Mouse (Mus musculus): Measurements from ENCODE around the gene Gp9.

GRCm38 (mm10) chr6:87734136-87734535, 43.7 kb upstream of the Gp9 start:
- TF ChIP-seq GATA1 (IDR thresholded peaks at IDR 0.05; ENCODE audit: borderline replicate concordance, low read length): no peak
- no peak for TF ChIP-seq CTCF (IDR thresholded peaks at IDR 0.05; ENCODE audit: low read depth, low read length)
- TF ChIP-seq TAL1 (conservative IDR thresholded peaks at IDR 0.05; ENCODE audit: low read depth, low read length): no peak
- TF ChIP-seq POLR2AphosphoS5 (IDR thresholded peaks at IDR 0.05; ENCODE audit: insufficient replicate concordance, low read depth, low read length): no peak
- no peak for TF ChIP-seq GATA2 (IDR thresholded peaks at IDR 0.05; ENCODE audit: borderline replicate concordance, low read depth, low read length)
